8 mouse cellular contexts compared by ENCODE assay signal in the genomic region with DNA sequence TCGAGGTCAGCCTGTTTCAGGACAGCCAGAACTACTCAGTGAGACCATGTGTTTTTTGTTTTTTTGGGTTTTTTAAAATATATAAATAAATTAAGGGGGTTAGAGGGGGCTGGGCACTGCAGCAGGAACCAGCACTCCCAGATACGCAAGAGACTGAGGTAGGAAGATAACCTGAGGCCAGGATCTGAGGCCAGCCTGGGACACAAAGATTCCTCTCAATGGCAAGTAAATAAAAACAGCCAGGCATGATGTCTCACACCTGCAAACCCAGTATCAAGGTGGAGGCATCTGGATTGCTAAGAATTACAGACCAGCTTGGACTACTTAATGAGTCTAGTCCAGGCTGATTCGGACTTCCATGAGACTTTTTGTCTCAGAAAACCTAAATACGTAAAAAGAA. TPM values are rescaled to one million over a fixed set of nuclear protein-coding genes. Genes with fewer than 3 reads are reported as not detected.
DNase-seq lines count a peak whose midpoint lies in the region; ATAC-seq and TF ChIP-seq lines count a peak whose summit lies in the region.

No protein-coding gene starts in this region.

- TF ChIP-seq CTCF in gastrocnemius, adult 2 months (IDR thresholded peaks at IDR 0.05): no peak
- TF ChIP-seq CTCF in ES-Bruce4 (IDR thresholded peaks at IDR 0.05; ENCODE audit: low read depth, low read length): no peak

- no peak for DNase-seq in gastrocnemius, adult 2 months
- no peak for DNase-seq in gastrocnemius, adult 18-20 months (ENCODE audit: low spot score)
- no peak for DNase-seq in B cell, adult 2 months
- DNase-seq in gastrocnemius, postnatal 4 days (ENCODE audit: low spot score in 2 of 2): no peak
- no peak for DNase-seq in urinary bladder, postnatal 10 days (ENCODE audit: low spot score)

- peak overlapping the region; percentile 85 for H3K9ac ChIP-seq in ES-Bruce4 (ENCODE audit: low read depth, poor library complexity, severe bottlenecking)
- peak overlapping the region; percentile 93 for H3K9ac ChIP-seq in forebrain, embryonic 16.5 days (replicated peaks; ENCODE audit: low read depth, low read length)
- peak overlapping the region; percentile 94 for H3K9ac ChIP-seq in liver, embryonic 15.5 days

- TF ChIP-seq POLR2A in ES-Bruce4 (IDR thresholded peaks at IDR 0.05; ENCODE audit: insufficient read depth, low read length): no peak

- WGBS in forebrain, embryonic 16.5 days: 54% methylated on average over 4 of the region's 4 CpGs
- WGBS in liver, embryonic 15.5 days (ENCODE audit: insufficient replicate concordance): 34% methylated on average over 4 of the region's 4 CpGs

- no peak for TF ChIP-seq EP300 in ES-Bruce4 (IDR thresholded peaks at IDR 0.05; ENCODE audit: insufficient read depth, low read depth, low read length)

- ATAC-seq in forebrain, embryonic 16.5 days: no peak
- ATAC-seq in liver, embryonic 15.5 days (ENCODE audit: insufficient read depth): no peak

- H3K36me3 ChIP-seq in ES-Bruce4 (ENCODE audit: control insufficient read depth, insufficient read depth, low read length, poor library complexity, severe bottlenecking): peaks cover 6% of the 10 kb centered on the region
- H3K36me3 ChIP-seq in forebrain, embryonic 16.5 days (ENCODE audit: control insufficient read depth, insufficient read depth): no peaks in the 10 kb centered on the region
- peaks cover 31% of the 10 kb centered on the region for H3K36me3 ChIP-seq in liver, embryonic 15.5 days (replicated peaks)

- no peaks in the 10 kb centered on the region for H3K9me3 ChIP-seq in ES-Bruce4 (replicated peaks; ENCODE audit: control insufficient read depth, insufficient read depth, low read length, poor library complexity, severe bottlenecking)
- no peaks in the 10 kb centered on the region for H3K9me3 ChIP-seq in forebrain, embryonic 16.5 days (ENCODE audit: control insufficient read depth, low read length)
- no peaks in the 10 kb centered on the region for H3K9me3 ChIP-seq in liver, embryonic 15.5 days (replicated peaks)

- peak overlapping the region; percentile 95 for H3K4me3 ChIP-seq in gastrocnemius, adult 2 months
- H3K4me3 ChIP-seq in ES-Bruce4 (ENCODE audit: low read depth, low read length): peak overlapping the region; percentile 65
- peak overlapping the region; percentile 95 for H3K4me3 ChIP-seq in forebrain, embryonic 16.5 days (replicated peaks; ENCODE audit: low read length)
- peak overlapping the region; percentile 95 for H3K4me3 ChIP-seq in liver, embryonic 15.5 days (replicated peaks)

- peak overlapping the region; percentile 94 for H3K27ac ChIP-seq in gastrocnemius, adult 2 months
- H3K27ac ChIP-seq in ES-Bruce4 (ENCODE audit: insufficient read depth, low read length): no peak overlapping the region
- no peak overlapping the region for H3K27ac ChIP-seq in forebrain, embryonic 16.5 days (ENCODE audit: low read length)
- peak overlapping the region; percentile 98 for H3K27ac ChIP-seq in liver, embryonic 15.5 days (replicated peaks)

- intact Hi-C loops in gastrocnemius, adult 2 months (cut with DNase I): no loop called here

- H3K27me3 ChIP-seq in ES-Bruce4 (ENCODE audit: control insufficient read depth, insufficient read depth, low read length, poor library complexity, severe bottlenecking): no peaks in the 10 kb centered on the region
- no peaks in the 10 kb centered on the region for H3K27me3 ChIP-seq in forebrain, embryonic 16.5 days (replicated peaks; ENCODE audit: control insufficient read depth, insufficient read depth, low read length)
- no peaks in the 10 kb centered on the region for H3K27me3 ChIP-seq in liver, embryonic 15.5 days

- H3K4me2 ChIP-seq in forebrain, embryonic 16.5 days (ENCODE audit: low read length): peak overlapping the region; percentile 51
- H3K4me2 ChIP-seq in liver, embryonic 15.5 days: peak overlapping the region; percentile 72

- no peaks in the 10 kb centered on the region for H3K4me1 ChIP-seq in ES-Bruce4 (ENCODE audit: control insufficient read depth, insufficient read depth, low read length)
- H3K4me1 ChIP-seq in forebrain, embryonic 16.5 days (replicated peaks; ENCODE audit: control insufficient read depth, insufficient read depth, low read length): peaks cover 12% of the 10 kb centered on the region
- H3K4me1 ChIP-seq in liver, embryonic 15.5 days (replicated peaks): peaks cover 46% of the 10 kb centered on the region

RNA-seq across cellular contexts. Expression of a gene that starts 1.2 kb away (rescaled TPM):
- 10 to 100 TPM; 20.2 to 22.9 TPM for total RNA-seq in gastrocnemius, adult 2 months (2021)
- 10 to 100 TPM; 21.2 to 24.9 TPM for total RNA-seq in gastrocnemius, adult 18-20 months (2021)
- 100 and 104 TPM in 2 replicates for polyA plus RNA-seq in ES-Bruce4 (2011; ENCODE audit: insufficient read depth, insufficient read length, low read depth, missing spikeins)
- 58.9 and 69.1 TPM in 2 replicates for polyA plus RNA-seq in forebrain, embryonic 16.5 days (2015; fragmentation: Nextera tagmentation; extraction: Ambion mirVana)
- 20.0 and 21.3 TPM in 2 replicates for polyA plus RNA-seq in liver, embryonic 15.5 days (2015; fragmentation: Nextera tagmentation; extraction: Ambion mirVana)
- total RNA-seq in gastrocnemius, postnatal 4 days (2021): 10 to 100 TPM; 68.4 to 78.0 TPM

RNA-seq across cellular contexts. Expression of a gene that starts 11.2 kb away (rescaled TPM):
- 10 to 100 TPM in 1 of 2 experiments, 1 to 10 TPM in 1; 8.7 to 13.8 TPM for total RNA-seq in gastrocnemius, adult 2 months (2021)
- 10 to 100 TPM; 10.7 to 11.4 TPM for total RNA-seq in gastrocnemius, adult 18-20 months (2021)
- 30.9 and 32.4 TPM in 2 replicates for polyA plus RNA-seq in ES-Bruce4 (2011; ENCODE audit: insufficient read depth, insufficient read length, low read depth, missing spikeins)
- 20.1 and 22.0 TPM in 2 replicates for polyA plus RNA-seq in forebrain, embryonic 16.5 days (2015; fragmentation: Nextera tagmentation; extraction: Ambion mirVana)
- 28.9 and 33.2 TPM in 2 replicates for polyA plus RNA-seq in liver, embryonic 15.5 days (2015; fragmentation: Nextera tagmentation; extraction: Ambion mirVana)
- total RNA-seq in gastrocnemius, postnatal 4 days (2021): 10 to 100 TPM; 17.1 to 19.4 TPM

RNA-seq across cellular contexts. Expression of a gene that starts 40.6 kb away (rescaled TPM):
- 10 to 100 TPM; 49.1 to 70.6 TPM for total RNA-seq in gastrocnemius, adult 2 months (2021)
- total RNA-seq in gastrocnemius, adult 18-20 months (2021): 10 to 100 TPM; 57.4 to 66.1 TPM
- 126 and 129 TPM in 2 replicates for polyA plus RNA-seq in ES-Bruce4 (2011; ENCODE audit: insufficient read depth, insufficient read length, low read depth, missing spikeins)
- polyA plus RNA-seq in forebrain, embryonic 16.5 days (2015; fragmentation: Nextera tagmentation; extraction: Ambion mirVana): 45.4 and 47.5 TPM in 2 replicates
- polyA plus RNA-seq in liver, embryonic 15.5 days (2015; fragmentation: Nextera tagmentation; extraction: Ambion mirVana): 11.6 and 15.2 TPM in 2 replicates
- 10 to 100 TPM; 34.5 to 34.7 TPM for total RNA-seq in gastrocnemius, postnatal 4 days (2021)

Comparison
In these comparisons a context has a peak if more than half of its experiments do, and no peak if none do; other contexts are left out.
1. H3K27ac ChIP-seq: peak in gastrocnemius, adult 2 months (single experiment) and liver, embryonic 15.5 days (single experiment); none in ES-Bruce4 (single experiment) and forebrain, embryonic 16.5 days (single experiment).
2. Peak in every context shown above with its lines, with median percentiles within 50 percentile points of each other: H3K4me3 ChIP-seq and H3K9ac ChIP-seq.